14 mouse cellular contexts compared by ENCODE assay signal in the genomic region with DNA sequence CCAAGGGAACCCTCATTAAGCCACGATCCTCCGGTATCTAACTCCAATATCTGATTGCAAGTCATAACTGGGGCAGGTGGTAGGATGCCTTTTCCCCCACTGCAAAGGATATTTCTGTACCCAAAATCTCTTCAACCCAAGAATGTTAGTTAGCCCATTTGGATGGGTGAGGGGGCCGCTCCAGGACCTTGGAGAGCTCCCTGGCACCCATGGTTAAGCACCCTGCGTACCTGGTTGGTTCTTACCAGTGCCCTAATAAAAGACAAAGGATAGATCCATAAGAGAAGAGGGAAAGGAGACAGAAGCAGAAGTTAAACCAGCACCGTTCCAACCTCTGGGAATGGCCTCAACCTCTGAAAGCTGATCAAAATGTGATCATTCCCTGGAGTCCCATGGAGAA.
DNase-seq lines count a peak whose midpoint lies in the region; ATAC-seq and TF ChIP-seq lines count a peak whose summit lies in the region.
"Had no signal": no experiment of that assay in that cellular context is flagged by ENCODE, and none has a peak within 500 bp of the region (broad histone marks: within the 10 kb centered on the region; RNA-seq: fewer than 3 reads in every experiment).

No protein-coding gene starts in this region.

- peak; percentile 14 for DNase-seq in adrenal gland, postnatal 10 days
- no peak for DNase-seq in adrenal gland, adult (ENCODE audit: inconsistent age in 2 of 2, low spot score in 1 of 2)
- peak; percentile 9 for DNase-seq in lung, postnatal 0 days (ENCODE audit: low spot score)
- no peak for DNase-seq in lung, adult 18-20 months
- DNase-seq in embryo, embryonic 9.5 days (ENCODE audit: extremely low spot score), result peak; percentile 20
- DNase-seq in cerebellum, postnatal 25 days, result no peak
- no peak for DNase-seq in heart, postnatal 4 days
- DNase-seq: heart, adult 11 months; liver, embryonic 13.5 days; lung, postnatal 4 days; midbrain, embryonic 14.5 days; thymus, postnatal 14 days had no signal

- H3K27ac ChIP-seq in lung, postnatal 0 days (ENCODE audit: low read length), result no peak overlapping the region
- H3K27ac ChIP-seq: intestine, embryonic 15.5 days; liver, embryonic 13.5 days had no signal

- TF ChIP-seq EP300 in lung, postnatal 0 days (IDR thresholded peaks at IDR 0.05), result no peak

- no peak overlapping the region for H3K4me3 ChIP-seq in lung, postnatal 0 days (ENCODE audit: low read depth, low read length)
- H3K4me3 ChIP-seq: intestine, embryonic 15.5 days; liver, embryonic 13.5 days had no signal

- no peak for TF ChIP-seq CTCF in lung, postnatal 0 days (IDR thresholded peaks at IDR 0.05)

- no peaks in the 10 kb centered on the region for H3K36me3 ChIP-seq in lung, postnatal 0 days (ENCODE audit: insufficient read depth, low read length)
- H3K36me3 ChIP-seq: intestine, embryonic 15.5 days; liver, embryonic 13.5 days had no signal

- 47% methylated on average over 5 of the region's 5 CpGs for WGBS in lung, postnatal 0 days

- no peak for ATAC-seq in lung, postnatal 0 days
- ATAC-seq in megakaryocyte progenitor cell, adult 5-6 weeks (replicated peaks; ENCODE audit: poor library complexity), result 0 out of 2 replicates have a peak, but pooled peaks have one; percentile 34
- ATAC-seq: intestine, embryonic 15.5 days had no signal

- H3K9ac ChIP-seq in lung, postnatal 0 days (replicated peaks; ENCODE audit: low read depth), result no peak overlapping the region
- H3K9ac ChIP-seq: intestine, embryonic 15.5 days; liver, embryonic 13.5 days had no signal

- H3K4me2 ChIP-seq in lung, postnatal 0 days (replicated peaks; ENCODE audit: low read depth, low read length), result no peak overlapping the region
- H3K4me2 ChIP-seq: intestine, embryonic 15.5 days; liver, embryonic 13.5 days had no signal

- H3K4me1 ChIP-seq in lung, postnatal 0 days (ENCODE audit: insufficient read depth, low read depth, low read length), result no peaks in the 10 kb centered on the region
- H3K4me1 ChIP-seq: intestine, embryonic 15.5 days; liver, embryonic 13.5 days had no signal

- no peaks in the 10 kb centered on the region for H3K27me3 ChIP-seq in lung, postnatal 0 days (replicated peaks; ENCODE audit: insufficient read depth, low read length)
- H3K27me3 ChIP-seq: intestine, embryonic 15.5 days; liver, embryonic 13.5 days had no signal

- no peaks in the 10 kb centered on the region for H3K9me3 ChIP-seq in lung, postnatal 0 days (ENCODE audit: low read length)
- H3K9me3 ChIP-seq: intestine, embryonic 15.5 days; liver, embryonic 13.5 days had no signal

Comparison
In these comparisons a context has a peak if more than half of its experiments do, and no peak if none do; other contexts are left out.
1. DNase-seq: peak in adrenal gland, postnatal 10 days (single experiment), lung, postnatal 0 days (single experiment) and embryo, embryonic 9.5 days (single experiment); none in adrenal gland, adult (0 of 2), lung, adult 18-20 months (0 of 2), cerebellum, postnatal 25 days (0 of 2) and heart, postnatal 4 days (single experiment).